In genomic region chr7:35583476-35584025, GRCm38 (mm10) we compare ENCODE assay signal across 12 mouse cellular contexts. TPM values are rescaled to one million over a fixed set of nuclear protein-coding genes. Genes with fewer than 3 reads are reported as not detected.
DNase-seq lines count a peak whose midpoint lies in the region; ATAC-seq and TF ChIP-seq lines count a peak whose summit lies in the region.
"Had no signal": no experiment of that assay in that cellular context is flagged by ENCODE, and none has a peak within 500 bp of the region (broad histone marks: within the 10 kb centered on the region; RNA-seq: fewer than 3 reads in every experiment).

No protein-coding gene starts in this region.

- 23% methylated on average over 11 of the region's 11 CpGs for WGBS in hindbrain, embryonic 15.5 days
- WGBS in hindbrain, embryonic 10.5 days = 14% methylated on average over 11 of the region's 11 CpGs
- 18% methylated on average over 11 of the region's 11 CpGs for WGBS in limb, embryonic 14.5 days

- no peak for DNase-seq in hindbrain, embryonic 10.5 days (ENCODE audit: low spot score)
- DNase-seq in 3T3-L1 (ENCODE audit: low read depth, low spot score) (peak; percentile 29), G1E (ENCODE audit: low spot score) (no peak)
- no peak for DNase-seq in limb, embryonic 14.5 days (ENCODE audit: low spot score)
- DNase-seq in urinary bladder, postnatal 14 days (ENCODE audit: low spot score) = no peak
- no peak for DNase-seq in spleen, postnatal 4 days (ENCODE audit: low spot score in 2 of 2)
- DNase-seq: kidney, postnatal 36 days; lung, adult 2 months; right cerebral cortex, postnatal 4 days had no signal

- no peaks in the 10 kb centered on the region for H3K36me3 ChIP-seq in hindbrain, embryonic 15.5 days
- no peaks in the 10 kb centered on the region for H3K36me3 ChIP-seq in hindbrain, embryonic 10.5 days
- peaks cover 30% of the 10 kb centered on the region for H3K36me3 ChIP-seq in G1E (replicated peaks)
- no peaks in the 10 kb centered on the region for H3K36me3 ChIP-seq in limb, embryonic 14.5 days (ENCODE audit: control insufficient read depth, insufficient read depth, low read length)
- H3K36me3 ChIP-seq: embryonic facial prominence, embryonic 15.5 days had no signal

- no peaks in the 10 kb centered on the region for H3K9me3 ChIP-seq in hindbrain, embryonic 15.5 days
- no peaks in the 10 kb centered on the region for H3K9me3 ChIP-seq in hindbrain, embryonic 10.5 days
- no peaks in the 10 kb centered on the region; the same call in 1 of the 2 replicates for H3K9me3 ChIP-seq in G1E (replicated peaks)
- no peaks in the 10 kb centered on the region for H3K9me3 ChIP-seq in limb, embryonic 14.5 days (ENCODE audit: control insufficient read depth, low read length)
- H3K9me3 ChIP-seq: embryonic facial prominence, embryonic 15.5 days had no signal

- no peak for TF ChIP-seq POLR2A in limb, embryonic 14.5 days (IDR thresholded peaks at IDR 0.05; ENCODE audit: borderline replicate concordance, extremely low read depth, insufficient read depth, insufficient read length)

- peak overlapping the region; percentile 78; the same call in 1 of the 2 replicates for H3K4me3 ChIP-seq in hindbrain, embryonic 15.5 days
- H3K4me3 ChIP-seq in hindbrain, embryonic 10.5 days = no peak overlapping the region
- H3K4me3 ChIP-seq in G1E (ENCODE audit: low read depth, low read length) = peak overlapping the region; percentile 95
- peak overlapping the region; percentile 90; the same call in 1 of the 2 replicates for H3K4me3 ChIP-seq in limb, embryonic 14.5 days (replicated peaks; ENCODE audit: low read length)

- peaks cover 43% of the 10 kb centered on the region for H3K27me3 ChIP-seq in hindbrain, embryonic 15.5 days
- peaks cover 46% of the 10 kb centered on the region for H3K27me3 ChIP-seq in hindbrain, embryonic 10.5 days (ENCODE audit: insufficient read depth, poor library complexity, severe bottlenecking)
- H3K27me3 ChIP-seq in G1E (ENCODE audit: insufficient read depth, low read length) = peaks cover 16% of the 10 kb centered on the region; the same call in 1 of the 2 replicates
- H3K27me3 ChIP-seq in limb, embryonic 14.5 days (ENCODE audit: control insufficient read depth, insufficient read depth, low read length) = peaks cover 35% of the 10 kb centered on the region

- H3K4me2 ChIP-seq in hindbrain, embryonic 15.5 days = no peak overlapping the region
- H3K4me2 ChIP-seq in limb, embryonic 14.5 days (replicated peaks; ENCODE audit: low read depth, low read length, severe bottlenecking) = peak overlapping the region; percentile 100; the same call in 1 of the 2 replicates

- no peak overlapping the region for H3K9ac ChIP-seq in hindbrain, embryonic 15.5 days
- no peak overlapping the region for H3K9ac ChIP-seq in limb, embryonic 14.5 days (ENCODE audit: low read depth, low read length, severe bottlenecking)
- H3K9ac ChIP-seq: embryonic facial prominence, embryonic 15.5 days had no signal

- no peak overlapping the region for H3K27ac ChIP-seq in hindbrain, embryonic 15.5 days (replicated peaks)
- H3K27ac ChIP-seq in hindbrain, embryonic 10.5 days = no peak overlapping the region
- no peak overlapping the region for H3K27ac ChIP-seq in limb, embryonic 14.5 days (replicated peaks; ENCODE audit: low read depth, low read length)
- H3K27ac ChIP-seq: embryonic facial prominence, embryonic 15.5 days had no signal

- ATAC-seq in hindbrain, embryonic 15.5 days (ENCODE audit: low FRiP score, low read depth) = no peak
- ATAC-seq in G1E (ENCODE audit: extremely low read depth, insufficient number of reproducible peaks, low FRiP score, poor library complexity, severe bottlenecking) = no peak
- ATAC-seq in limb, embryonic 14.5 days (ENCODE audit: low FRiP score, low read depth) = no peak

- peaks cover 20% of the 10 kb centered on the region for H3K4me1 ChIP-seq in hindbrain, embryonic 15.5 days (replicated peaks)
- H3K4me1 ChIP-seq in hindbrain, embryonic 10.5 days (replicated peaks) = peaks cover 43% of the 10 kb centered on the region
- H3K4me1 ChIP-seq in G1E (ENCODE audit: insufficient read depth, low read depth, low read length) = peaks cover 52% of the 10 kb centered on the region
- peaks cover 19% of the 10 kb centered on the region for H3K4me1 ChIP-seq in limb, embryonic 14.5 days (ENCODE audit: control insufficient read depth, insufficient read depth, low read length)

- no peak for TF ChIP-seq CTCF in G1E (IDR thresholded peaks at IDR 0.05; ENCODE audit: low read depth, low read length)

RNA-seq across cellular contexts. Expression of gene Rgs9bp, which starts 1.8 kb away (rescaled TPM):
- 0.03 and 0.14 TPM in 2 replicates for polyA plus RNA-seq in hindbrain, embryonic 15.5 days (2015; fragmentation: Nextera tagmentation; extraction: Ambion mirVana)
- 0.18 and 0.26 TPM in 2 replicates for polyA plus RNA-seq in hindbrain, embryonic 10.5 days (2016; fragmentation: Nextera tagmentation; extraction: Ambion mirVana)
- total RNA-seq in G1E (2014; fragmentation: Nextera tagmentation) (6.4 and 6.9 TPM in 2 replicates), G1E (2017) (14.6 and 16.3 TPM in 2 replicates)
- polyA plus RNA-seq in G1E (2012) = 0.54 and 0.59 TPM in 2 replicates
- 1.4 and 1.5 TPM in 2 replicates for polyA plus RNA-seq in limb, embryonic 14.5 days (2012; rRNA removed)
- polyA plus RNA-seq in limb, embryonic 14.5 days (2014; fragmentation: Nextera tagmentation; extraction: Ambion mirVana) = 0.99 and 1.1 TPM in 2 replicates

RNA-seq across cellular contexts. Expression of gene Ankrd27, which starts 2.5 kb away (rescaled TPM):
- 19.0 and 20.2 TPM in 2 replicates for polyA plus RNA-seq in hindbrain, embryonic 15.5 days (2015; fragmentation: Nextera tagmentation; extraction: Ambion mirVana)
- 31.4 and 36.8 TPM in 2 replicates for polyA plus RNA-seq in hindbrain, embryonic 10.5 days (2016; fragmentation: Nextera tagmentation; extraction: Ambion mirVana)
- total RNA-seq in G1E (2014; fragmentation: Nextera tagmentation) = 130 and 163 TPM in 2 replicates
- total RNA-seq in G1E (2017) = 247 and 248 TPM in 2 replicates
- polyA plus RNA-seq in G1E (2012) = 165 and 202 TPM in 2 replicates
- 50.8 and 52.2 TPM in 2 replicates for polyA plus RNA-seq in limb, embryonic 14.5 days (2012; rRNA removed)
- 45.8 and 47.6 TPM in 2 replicates for polyA plus RNA-seq in limb, embryonic 14.5 days (2014; fragmentation: Nextera tagmentation; extraction: Ambion mirVana)

RNA-seq across cellular contexts. Expression of gene Nudt19, which starts 27.4 kb away (rescaled TPM):
- polyA plus RNA-seq in hindbrain, embryonic 15.5 days (2015; fragmentation: Nextera tagmentation; extraction: Ambion mirVana) = 99.8 and 99.9 TPM in 2 replicates
- polyA plus RNA-seq in hindbrain, embryonic 10.5 days (2016; fragmentation: Nextera tagmentation; extraction: Ambion mirVana) = 41.8 and 48.7 TPM in 2 replicates
- 122 and 136 TPM in 2 replicates for total RNA-seq in G1E (2014; fragmentation: Nextera tagmentation)
- 79.1 and 85.6 TPM in 2 replicates for total RNA-seq in G1E (2017)
- polyA plus RNA-seq in G1E (2012) = 30.1 and 31.9 TPM in 2 replicates
- polyA plus RNA-seq in limb, embryonic 14.5 days (2012; rRNA removed) = 19.8 and 25.8 TPM in 2 replicates
- 48.5 and 49.0 TPM in 2 replicates for polyA plus RNA-seq in limb, embryonic 14.5 days (2014; fragmentation: Nextera tagmentation; extraction: Ambion mirVana)

RNA-seq across cellular contexts. Expression of gene Tdrd12, which starts 46.0 kb away (rescaled TPM):
- 0.73 and 1.1 TPM in 2 replicates for polyA plus RNA-seq in hindbrain, embryonic 15.5 days (2015; fragmentation: Nextera tagmentation; extraction: Ambion mirVana)
- polyA plus RNA-seq in hindbrain, embryonic 10.5 days (2016; fragmentation: Nextera tagmentation; extraction: Ambion mirVana) = 0.30 TPM in 1 of 2 replicates, not detected in the other
- total RNA-seq in G1E (2014; fragmentation: Nextera tagmentation) (0.23 TPM in 1 of 2 replicates, not detected in the other), G1E (2017) (not detected in 2 replicates)
- polyA plus RNA-seq in G1E (2012) = not detected in 2 replicates
- polyA plus RNA-seq in limb, embryonic 14.5 days (2012; rRNA removed) = 0.14 and 0.63 TPM in 2 replicates
- 0.26 and 0.55 TPM in 2 replicates for polyA plus RNA-seq in limb, embryonic 14.5 days (2014; fragmentation: Nextera tagmentation; extraction: Ambion mirVana)
- total RNA-seq: granulocyte monocyte progenitor cell, adult 5-6 weeks had no signal
